Mouse (Mus musculus) ES-Bruce4 (cell line): ENCODE data around the gene Entpd6.

Experiments
- CTCF ChIP-seq: IDR thresholded peaks from one replicate; pipeline ENCODE4 v1.8.1; 2011; ENCODE audit warnings: low read depth, low read length
- EP300 ChIP-seq: IDR thresholded peaks from 2 replicates; pipeline ENCODE4 v1.6.1; 2011; ENCODE audit warnings: low read depth, low read length; ENCODE audit not compliant: insufficient read depth

- no peak for TF ChIP-seq EP300
- TF ChIP-seq CTCF = no peak
Observed at GRCm38 (mm10) chr2:150755016-150755415, 6.2 kb downstream of the Entpd6 start.
